Mouse (Mus musculus): ENCODE data around the gene Spint2. TPM values are rescaled to one million over a fixed set of nuclear protein-coding genes. Genes with fewer than 3 reads are reported as not detected.
A peak's percentile ranks its signal among the peaks of the same experiment; 100 is the strongest.
"Not testable (repeated sequence)": the region's sequence is repeated elsewhere in the genome, so short reads cannot be mapped to it uniquely, and the experiment has no call there.

Gene Spint2
- total RNA-seq, 1 experiment from 2014 or later: 37.8 TPM

GRCm38 (mm10) chr7:29232247-29233013 lies 49.3 kb downstream of the Spint2 start, which contains the start of gene Kcnk6:
Gene Kcnk6 (minus strand): TSS chr7:29232515.
- ATAC-seq (replicated peaks in 1 of 2; ENCODE audit: insufficient read depth in 1 of 2, low FRiP score in 2 of 2, low TSS enrichment in 1 of 2, low read depth in 1 of 2, poor library complexity in 2 of 2, severe bottlenecking in 2 of 2): peak; percentile 38 to 59; a peak in 3 of 4 replicates

- no peak for ATAC-seq (replicated peaks in 1 of 2; ENCODE audit: insufficient read depth in 1 of 2, low FRiP score in 2 of 2, low TSS enrichment in 1 of 2, low read depth in 1 of 2, poor library complexity in 2 of 2, severe bottlenecking in 2 of 2)
Measured at GRCm38 (mm10) chr7:29231517-29231916, 50.2 kb downstream of the Spint2 start.

GRCm38 (mm10) chr7:29230560-29230959 lies 51.2 kb downstream of the Spint2 start:
- ATAC-seq (replicated peaks in 1 of 2; ENCODE audit: insufficient read depth in 1 of 2, low FRiP score in 2 of 2, low TSS enrichment in 1 of 2, low read depth in 1 of 2, poor library complexity in 2 of 2, severe bottlenecking in 2 of 2): no peak

GRCm38 (mm10) chr7:29228202-29228601 lies 53.5 kb downstream of the Spint2 start:
- ATAC-seq (replicated peaks in 1 of 2; ENCODE audit: insufficient read depth in 1 of 2, low FRiP score in 2 of 2, low TSS enrichment in 1 of 2, low read depth in 1 of 2, poor library complexity in 2 of 2, severe bottlenecking in 2 of 2): no peak

GRCm38 (mm10) chr7:29225520-29225919 lies 56.2 kb downstream of the Spint2 start:
- no peak for ATAC-seq (replicated peaks in 1 of 2; ENCODE audit: insufficient read depth in 1 of 2, low FRiP score in 2 of 2, low TSS enrichment in 1 of 2, low read depth in 1 of 2, poor library complexity in 2 of 2, severe bottlenecking in 2 of 2)

- ATAC-seq (replicated peaks in 1 of 2; ENCODE audit: insufficient read depth in 1 of 2, low FRiP score in 2 of 2, low TSS enrichment in 1 of 2, low read depth in 1 of 2, poor library complexity in 2 of 2, severe bottlenecking in 2 of 2): peak; percentile 49 to 68; a peak in 2 of 4 replicates
Measured at GRCm38 (mm10) chr7:29224756-29225394, 56.8 kb downstream of the Spint2 start.

- ATAC-seq (replicated peaks in 1 of 2; ENCODE audit: insufficient read depth in 1 of 2, low FRiP score in 2 of 2, low TSS enrichment in 1 of 2, low read depth in 1 of 2, poor library complexity in 2 of 2, severe bottlenecking in 2 of 2): no peak
Measured at GRCm38 (mm10) chr7:29214846-29215245, 66.9 kb downstream of the Spint2 start.

GRCm38 (mm10) chr7:29214236-29214635 lies 67.5 kb downstream of the Spint2 start:
- no peak for ATAC-seq (replicated peaks in 1 of 2; ENCODE audit: insufficient read depth in 1 of 2, low FRiP score in 2 of 2, low TSS enrichment in 1 of 2, low read depth in 1 of 2, poor library complexity in 2 of 2, severe bottlenecking in 2 of 2)

- ATAC-seq (replicated peaks in 1 of 2; ENCODE audit: insufficient read depth in 1 of 2, low FRiP score in 2 of 2, low TSS enrichment in 1 of 2, low read depth in 1 of 2, poor library complexity in 2 of 2, severe bottlenecking in 2 of 2): no peak
Measured at GRCm38 (mm10) chr7:29213675-29214082, 68.0 kb downstream of the Spint2 start, which contains the start of gene Catsperg1. Gene Catsperg1 (minus strand): TSS chr7:29214035.

- not testable (repeated sequence) for ATAC-seq (replicated peaks in 1 of 2; ENCODE audit: insufficient read depth in 1 of 2, low FRiP score in 2 of 2, low TSS enrichment in 1 of 2, low read depth in 1 of 2, poor library complexity in 2 of 2, severe bottlenecking in 2 of 2)
Measured at GRCm38 (mm10) chr7:29212775-29213560, 68.7 kb downstream of the Spint2 start.

- no peak for ATAC-seq (replicated peaks in 1 of 2; ENCODE audit: insufficient read depth in 1 of 2, low FRiP score in 2 of 2, low TSS enrichment in 1 of 2, low read depth in 1 of 2, poor library complexity in 2 of 2, severe bottlenecking in 2 of 2)
Measured at GRCm38 (mm10) chr7:29212199-29212765, 69.4 kb downstream of the Spint2 start.

GRCm38 (mm10) chr7:29211415-29212198 lies 70.1 kb downstream of the Spint2 start:
- peak; percentile 78 to 92 for ATAC-seq (replicated peaks in 1 of 2; ENCODE audit: insufficient read depth in 1 of 2, low FRiP score in 2 of 2, low TSS enrichment in 1 of 2, low read depth in 1 of 2, poor library complexity in 2 of 2, severe bottlenecking in 2 of 2)

- peak; percentile 37 to 43; a peak in 3 of 4 replicates for ATAC-seq (replicated peaks in 1 of 2; ENCODE audit: insufficient read depth in 1 of 2, low FRiP score in 2 of 2, low TSS enrichment in 1 of 2, low read depth in 1 of 2, poor library complexity in 2 of 2, severe bottlenecking in 2 of 2)
Measured at GRCm38 (mm10) chr7:29211013-29211412, 70.7 kb downstream of the Spint2 start.

Data from hematopoietic stem cell, adult 5-6 weeks (primary cell).